Mouse (Mus musculus) neural tube, embryonic 12.5 days (tissue): ENCODE measurements around the gene Dnah9. TPM values are rescaled to one million over a fixed set of nuclear protein-coding genes. Genes with fewer than 3 reads are reported as not detected.

Source experiments
- ATAC-seq: fragments of 200-750 bp; cut with Nextera tagmentation; 2 replicates; pipeline ENCODE4 v1.8.0; 2017; ENCODE audit warnings: low read depth, mild to moderate bottlenecking, moderate TSS enrichment, moderate library complexity; ENCODE audit not compliant: low FRiP score
- H3K27ac ChIP-seq: fragments of 300-500 bp; sonication (generic); 2 replicates; pipeline ENCODE4 v1.5.1; 2016
- H3K27me3 ChIP-seq: fragments of 300-500 bp; sonication (generic); replicated peaks from 2 replicates; pipeline ENCODE4 v1.6.1; 2016; ENCODE audit warnings: mild to moderate bottlenecking
- H3K36me3 ChIP-seq: fragments of 300-500 bp; sonication (generic); 2 replicates; pipeline ENCODE4 v1.6.1; 2016; ENCODE audit warnings: mild to moderate bottlenecking
- H3K4me1 ChIP-seq: fragments of 300-500 bp; sonication (generic); 2 replicates; pipeline ENCODE4 v1.6.1; 2016
- H3K4me2 ChIP-seq: fragments of 300-500 bp; sonication (generic); replicated peaks from 2 replicates; pipeline ENCODE4 v1.6.1; 2016; ENCODE audit warnings: mild to moderate bottlenecking
- H3K4me3 ChIP-seq: fragments of 300-500 bp; sonication (generic); 2 replicates; pipeline ENCODE4 v1.5.1; 2016
- H3K9ac ChIP-seq: fragments of 300-500 bp; sonication (generic); 2 replicates; pipeline ENCODE4 v1.6.1; 2016; ENCODE audit warnings: mild to moderate bottlenecking
- H3K9me3 ChIP-seq: fragments of 300-500 bp; sonication (generic); 2 replicates; pipeline ENCODE4 v1.6.1; 2016; ENCODE audit warnings: mild to moderate bottlenecking
- WGBS: fragments of 180-500 bp; shearing (Covaris S2); methylation state at CpG from one replicate; pipeline ENCODE4 v1.1.7; 2016; 5-methylcytosine and 5-hydroxymethylcytosine counted together
- polyA plus RNA-seq: library from polyadenylated mRNA; unstranded; fragments of >200 nt; fragmentation: Nextera tagmentation; extraction: Ambion mirVana; gene quantifications from 2 replicates; pipeline ENCODE4 v1.2.1, GENCODE M21; 2016

The Dnah9 gene
- polyA plus RNA-seq, 1 experiment from 2014 or later, result 1.1 TPM

DNA sequence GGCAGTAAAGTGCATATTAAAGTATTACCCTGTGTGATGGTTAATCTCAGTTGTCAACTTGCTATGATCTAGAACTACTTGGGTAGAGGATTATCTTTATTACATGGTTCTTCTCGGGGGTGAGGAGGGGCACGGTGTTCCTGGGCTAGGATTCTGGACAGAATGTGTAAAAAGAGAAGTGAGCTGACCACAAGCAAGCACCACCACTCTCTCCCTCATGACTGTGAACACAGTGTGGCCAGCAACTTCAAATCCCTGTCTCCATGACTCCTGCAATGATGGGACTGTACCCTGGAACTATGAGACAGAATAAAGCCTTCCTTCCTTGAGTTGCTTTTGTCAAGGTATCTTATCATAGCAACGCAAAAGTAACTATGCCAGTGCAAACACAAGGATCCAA is 386.8 kb downstream of the Dnah9 start:
- Histone ChIP-seq H3K36me3 (peaks cover 14% of the 10 kb centered on the region; the same call in 1 of the 2 replicates), H3K4me1 (peaks cover 8% of the 10 kb centered on the region), H3K27me3 (no peaks in the 10 kb centered on the region), H3K4me2 (no peak overlapping the region), H3K9me3 (no peaks in the 10 kb centered on the region), H3K9ac (no peak overlapping the region), H3K4me3 (no peak overlapping the region), H3K27ac (no peak overlapping the region)
- 90% methylated on average over 3 of the region's 3 CpGs for WGBS
- no peak for ATAC-seq
